Mouse (Mus musculus) CH12.LX (cell line): Measurements from ENCODE around the gene Ltb. TPM values are rescaled to one million over a fixed set of nuclear protein-coding genes. Genes with fewer than 3 reads are reported as not detected.

Experiments
- DNase-seq: peaks from one replicate; pipeline ENCODE4 v3.0.0-alpha.2; 2013; ENCODE audit errors: extremely low read depth
- H3K27ac ChIP-seq: 2 replicates; pipeline ENCODE4 v1.5.1; 2012; ENCODE audit warnings: low read depth, mild to moderate bottlenecking, control low read depth, moderate library complexity; ENCODE audit not compliant: insufficient read depth
- H3K27me3 ChIP-seq: replicated peaks from 2 replicates; pipeline ENCODE3; 2012; ENCODE audit warnings: inconsistent platforms
- H3K36me3 ChIP-seq, 2 experiments: replicated peaks in 1 of 2; 2 replicates each; pipeline versions ENCODE3 to v1.6.1; 2012; ENCODE audit warnings: inconsistent platforms in 1 of 2, low read length in 1 of 2, mild to moderate bottlenecking in 1 of 2, mixed read lengths in 1 of 2, moderate library complexity in 1 of 2; ENCODE audit not compliant: control insufficient read depth in 1 of 2, insufficient read depth in 1 of 2
- H3K4me1 ChIP-seq, 2 experiments: 2 replicates each; pipeline ENCODE4 v1.6.1; 2012; ENCODE audit warnings: inconsistent platforms in 1 of 2, moderate library complexity in 1 of 2; ENCODE audit not compliant: insufficient read depth in 2 of 2, control insufficient read depth in 1 of 2
- H3K4me2 ChIP-seq: 2 replicates; pipeline ENCODE4 v1.6.1; 2012; ENCODE audit warnings: low read depth, mild to moderate bottlenecking, control low read depth; ENCODE audit not compliant: poor library complexity, insufficient read depth, severe bottlenecking
- H3K4me3 ChIP-seq, 3 experiments: fragments of 150-350 bp in 1 of 3; sonication (generic) in 1 of 3; replicated peaks in 1 of 3; 2 replicates each; pipeline versions ENCODE3 to v1.5.1; 2011 to 2012; ENCODE audit warnings: low read depth in 2 of 3, low read length in 2 of 3, mild to moderate bottlenecking in 2 of 3, moderate library complexity in 2 of 3, control low read depth in 1 of 3, improper control_type of control experiment in 1 of 3, inconsistent platforms in 1 of 3, mixed read lengths in 1 of 3; ENCODE audit not compliant: poor library complexity in 1 of 3
- H3K79me2 ChIP-seq: replicated peaks from 2 replicates; pipeline ENCODE4 v1.6.1; 2012; ENCODE audit warnings: mild to moderate bottlenecking, moderate library complexity; ENCODE audit not compliant: control insufficient read depth, poor library complexity, insufficient read depth, severe bottlenecking; ENCODE audit errors: extremely low read depth
- H3K9ac ChIP-seq: 2 replicates; pipeline ENCODE4 v1.6.1; 2012; ENCODE audit warnings: low read depth, mild to moderate bottlenecking, control low read depth, moderate library complexity; ENCODE audit not compliant: insufficient read depth
- H3K9me3 ChIP-seq: replicated peaks from 2 replicates; pipeline ENCODE3; 2012; ENCODE audit warnings: low read length, inconsistent platforms, mixed read lengths
- BHLHE40 ChIP-seq: IDR thresholded peaks from 2 replicates; pipeline ENCODE4 v1.6.1; 2011; ENCODE audit warnings: mild to moderate bottlenecking, low read depth, low read length, improper control_type of control experiment
- CHD1 ChIP-seq: IDR thresholded peaks from 2 replicates; pipeline ENCODE4 v1.6.1; 2012; ENCODE audit warnings: low read depth, low read length, improper control_type of control experiment, inconsistent platforms
- CHD2 ChIP-seq: IDR thresholded peaks from 2 replicates; pipeline ENCODE4 v1.6.1; 2011; ENCODE audit warnings: low read length, improper control_type of control experiment
- CTCF ChIP-seq, 2 experiments: IDR thresholded peaks in 1 of 2; conservative IDR thresholded peaks in 1 of 2; 2 replicates each; pipeline ENCODE4 v1.5.1; 2011 to 2012; ENCODE audit warnings: low read depth in 2 of 2, low read length in 2 of 2, improper control_type of control experiment in 1 of 2, inconsistent platforms in 1 of 2, mild to moderate bottlenecking in 1 of 2, moderate library complexity in 1 of 2
- ELF1 ChIP-seq: IDR thresholded peaks from 2 replicates; pipeline ENCODE4 v1.6.1; 2014; ENCODE audit warnings: low read depth, mild to moderate bottlenecking, inconsistent platforms, low read length, improper control_type of control experiment
- ETS1 ChIP-seq: conservative IDR thresholded peaks from 2 replicates; pipeline ENCODE4 v1.6.1; 2012; ENCODE audit warnings: low read depth, mild to moderate bottlenecking, inconsistent platforms, low read length, improper control_type of control experiment, moderate library complexity
- HCFC1 ChIP-seq: IDR thresholded peaks from 2 replicates; pipeline ENCODE4 v1.6.1; 2012; ENCODE audit warnings: low read depth, mild to moderate bottlenecking, inconsistent platforms, low read length, improper control_type of control experiment
- IRF4 ChIP-seq: IDR thresholded peaks from 2 replicates; pipeline ENCODE4 v1.6.1; 2014; ENCODE audit warnings: low read depth, mild to moderate bottlenecking, inconsistent platforms, low read length, improper control_type of control experiment
- MAX ChIP-seq: IDR thresholded peaks from 2 replicates; pipeline ENCODE4 v1.6.1; 2011; ENCODE audit warnings: low read length, improper control_type of control experiment
- MAZ ChIP-seq: IDR thresholded peaks from 2 replicates; pipeline ENCODE4 v1.6.1; 2012; ENCODE audit warnings: low read depth, mild to moderate bottlenecking, inconsistent platforms, low read length, improper control_type of control experiment, moderate library complexity
- MXI1 ChIP-seq: IDR thresholded peaks from 2 replicates; pipeline ENCODE4 v1.6.1; 2011; ENCODE audit warnings: mild to moderate bottlenecking, low read depth, low read length, improper control_type of control experiment
- MYC ChIP-seq: IDR thresholded peaks from 2 replicates; pipeline ENCODE4 v1.6.1; 2011; ENCODE audit warnings: low read depth, mild to moderate bottlenecking, improper control_type of control experiment, low read length
- NELFE ChIP-seq: IDR thresholded peaks from 2 replicates; pipeline ENCODE4 v1.6.1; 2011; ENCODE audit warnings: low read depth, low read length, improper control_type of control experiment
- NRF1 ChIP-seq: IDR thresholded peaks from 2 replicates; pipeline ENCODE4 v1.6.1; 2014; ENCODE audit warnings: low read depth, mild to moderate bottlenecking, inconsistent platforms, low read length, improper control_type of control experiment, moderate library complexity
- POLR2AphosphoS2 ChIP-seq: IDR thresholded peaks from 2 replicates; pipeline ENCODE4 v1.6.1; 2011; ENCODE audit warnings: low read depth, low read length, improper control_type of control experiment
- RAD21 ChIP-seq: IDR thresholded peaks from 2 replicates; pipeline ENCODE4 v1.6.1; 2011; ENCODE audit warnings: low read depth, mild to moderate bottlenecking, low read length, improper control_type of control experiment, moderate library complexity
- SIN3A ChIP-seq: IDR thresholded peaks from 2 replicates; pipeline ENCODE4 v1.6.1; 2012; ENCODE audit warnings: low read length, improper control_type of control experiment, inconsistent platforms
- SMC3 ChIP-seq: IDR thresholded peaks from 2 replicates; pipeline ENCODE4 v1.6.1; 2011; ENCODE audit warnings: low read depth, low read length, improper control_type of control experiment
- TBP ChIP-seq: conservative IDR thresholded peaks from 2 replicates; pipeline ENCODE4 v1.6.1; 2011; ENCODE audit warnings: low read depth, low read length, improper control_type of control experiment
- TCF12 ChIP-seq: IDR thresholded peaks from 2 replicates; pipeline ENCODE4 v1.6.1; 2014; ENCODE audit warnings: low read depth, mild to moderate bottlenecking, inconsistent platforms, low read length, improper control_type of control experiment
- USF1 ChIP-seq: IDR thresholded peaks from 2 replicates; pipeline ENCODE4 v1.6.1; 2014; ENCODE audit warnings: low read depth, mild to moderate bottlenecking, inconsistent platforms, low read length, improper control_type of control experiment
- ZMIZ1 ChIP-seq: IDR thresholded peaks from 2 replicates; pipeline ENCODE4 v1.6.1; 2012; ENCODE audit warnings: low read depth, mild to moderate bottlenecking, inconsistent platforms, low read length, improper control_type of control experiment
- dilution Hi-C: fragments of 300-500 bp; cut with MboI; formaldehyde crosslinking; loops from 2 replicates; pipeline ENCODE4 v1.14.3; 2020; ENCODE audit warnings: low sequenced_read_pairs; ENCODE audit not compliant: extremely low pct_unique_long_range_greater_than_20kb, extremely low pct_ligation_motif_present
- in situ Hi-C: fragments of 300-500 bp; cut with MboI; formaldehyde crosslinking; loops from 3 replicates; pipeline ENCODE4 v1.14.3; 2019; ENCODE audit warnings: low sequenced_read_pairs, low pct_ligation_motif_present, low pct_unique_long_range_greater_than_20kb, mixed read lengths
- polyA plus RNA-seq: library from polyadenylated mRNA; unstranded; fragments of >175 nt; gene quantifications from 2 replicates; pipeline ENCODE4 v1.2.1, GENCODE M21; 2012; ENCODE audit warnings: low read depth; ENCODE audit not compliant: insufficient read length
- total RNA-seq, 2 experiments: library from RNA; depleted of rRNA; stranded (reverse); fragments of 300-350 nt in 1 of 2; fragments of >200 nt in 1 of 2; gene quantifications; 2 replicates each; pipeline ENCODE4 v1.2.3; 2012 to 2014

The Ltb gene
- total and polyA plus RNA-seq, 3 experiments, result 150 to 263 (median 234) TPM

GRCm38 (mm10) chr17:35196321-35196641, 2.0 kb downstream of the Ltb start:
- Histone ChIP-seq H3K9me3 (no peaks in the 10 kb centered on the region), H3K4me1 (peaks cover 21 to 43% of the 10 kb centered on the region in 2 experiments), H3K27me3 (no peaks in the 10 kb centered on the region), H3K36me3 (peaks cover 3 to 15% of the 10 kb centered on the region in 2 experiments), H3K79me2 (peaks cover 23% of the 10 kb centered on the region), H3K27ac (peak overlapping the region; percentile 96), H3K4me2 (peak overlapping the region; percentile 92), H3K4me3 (peak overlapping the region; percentile 60 to 80 (median 78)), H3K9ac (peak overlapping the region; percentile 71)
- TF ChIP-seq ELF1, result 0 out of 2 replicates have a peak, but pooled peaks have one; percentile 34
- TF ChIP-seq POLR2AphosphoS2, result no peak
- no peak for TF ChIP-seq TBP
- TF ChIP-seq USF1, result no peak
- peak; percentile 85 for TF ChIP-seq BHLHE40
- no peak for TF ChIP-seq ZMIZ1
- no peak for TF ChIP-seq CTCF (conservative IDR thresholded peaks at IDR 0.05 in 1 of 2, IDR thresholded peaks at IDR 0.05 in 1 of 2; ENCODE audit: low read depth in 2 of 2, low read length in 2 of 2)
- no peak for TF ChIP-seq MAZ
- TF ChIP-seq NRF1, result no peak
- no peak for TF ChIP-seq HCFC1
- 0 out of 2 replicates have a peak, but pooled peaks have one; percentile 11 for TF ChIP-seq TCF12
- peak; percentile 43; the same call in 1 of the 2 replicates for TF ChIP-seq IRF4
- 0 out of 2 replicates have a peak, but pooled peaks have one; percentile 26 for TF ChIP-seq SIN3A
- no peak for TF ChIP-seq RAD21
- no peak for TF ChIP-seq CHD1
- TF ChIP-seq MAX, result no peak
- no peak; the same call in 1 of the 2 replicates for TF ChIP-seq MXI1
- TF ChIP-seq MYC, result no peak
- 0 out of 2 replicates have a peak, but pooled peaks have one; percentile 2 for TF ChIP-seq NELFE
- in situ Hi-C loops (no loop called here), dilution Hi-C loops (no loop called here)
- DNase-seq, result no peak

- Histone ChIP-seq H3K27me3 (no peaks in the 10 kb centered on the region), H3K9ac (peak overlapping the region; percentile 71), H3K4me1 (peaks cover 19 to 39% of the 10 kb centered on the region in 2 experiments), H3K9me3 (no peaks in the 10 kb centered on the region), H3K4me2 (peak overlapping the region; percentile 92), H3K27ac (peak overlapping the region; percentile 56; the same call in 1 of the 2 replicates), H3K4me3 (peak overlapping the region in 1 of 3 experiments; percentile 60), H3K79me2 (peaks cover 28% of the 10 kb centered on the region), H3K36me3 (peaks cover 3 to 15% of the 10 kb centered on the region in 2 experiments)
- dilution Hi-C loops (no loop called here), in situ Hi-C loops (no loop called here)
- no peak for DNase-seq
- TF ChIP-seq ELF1 (no peak), USF1 (peak; percentile 35), CHD2 (peak; percentile 78), MXI1 (no peak), MAZ (peak; percentile 62; the same call in 1 of the 2 replicates), ETS1 (0 out of 2 replicates have a peak, but pooled peaks have one; percentile 11), MAX (peak; percentile 66; the same call in 1 of the 2 replicates), SMC3 (no peak), BHLHE40 (peak; percentile 45)
Observed at GRCm38 (mm10) chr17:35197126-35197525, 2.9 kb downstream of the Ltb start.
